Mouse (Mus musculus) limb, embryonic 14.5 days (tissue): Measurements from ENCODE around the gene Fbxo22. TPM values are rescaled to one million over a fixed set of nuclear protein-coding genes. Genes with fewer than 3 reads are reported as not detected.

Source experiments
- ATAC-seq: fragments of 200-750 bp; cut with Nextera tagmentation; 2 replicates; pipeline ENCODE4 v1.8.0; 2017; ENCODE audit warnings: low read depth, moderate number of reproducible peaks, moderate TSS enrichment; ENCODE audit not compliant: low FRiP score
- DNase-seq: peaks from one replicate; pipeline ENCODE4 v3.0.0-alpha.2; 2015; ENCODE audit warnings: low spot score
- H3K27ac ChIP-seq: fragments of 300-500 bp; sonication (generic); replicated peaks from 2 replicates; pipeline ENCODE4 v1.5.1; 2014; ENCODE audit warnings: low read depth, mild to moderate bottlenecking, low read length, moderate library complexity, mixed read lengths
- H3K27me3 ChIP-seq: fragments of 300-500 bp; sonication (generic); 2 replicates; pipeline ENCODE4 v1.6.1; 2014; ENCODE audit warnings: low read length, mixed read lengths; ENCODE audit not compliant: control insufficient read depth, insufficient read depth
- H3K36me3 ChIP-seq: fragments of 300-500 bp; sonication (generic); 2 replicates; pipeline ENCODE4 v1.6.1; 2014; ENCODE audit warnings: mild to moderate bottlenecking, low read length, moderate library complexity, mixed read lengths; ENCODE audit not compliant: control insufficient read depth, insufficient read depth
- H3K4me1 ChIP-seq: fragments of 300-500 bp; sonication (generic); 2 replicates; pipeline ENCODE4 v1.6.1; 2014; ENCODE audit warnings: antibody characterized with exemption, low read length, mixed read lengths; ENCODE audit not compliant: control insufficient read depth, insufficient read depth
- H3K4me2 ChIP-seq: fragments of 300-500 bp; sonication (generic); replicated peaks from 2 replicates; pipeline ENCODE4 v1.6.1; 2014; ENCODE audit warnings: low read depth, mild to moderate bottlenecking, low read length, moderate library complexity; ENCODE audit not compliant: severe bottlenecking
- H3K4me3 ChIP-seq: fragments of 300-500 bp; sonication (generic); replicated peaks from 2 replicates; pipeline ENCODE4 v1.5.1; 2014; ENCODE audit warnings: low read length
- H3K9ac ChIP-seq: fragments of 300-500 bp; sonication (generic); 2 replicates; pipeline ENCODE4 v1.6.1; 2014; ENCODE audit warnings: mild to moderate bottlenecking, low read depth, low read length, moderate library complexity; ENCODE audit not compliant: severe bottlenecking
- H3K9me3 ChIP-seq: fragments of 300-500 bp; sonication (generic); 2 replicates; pipeline ENCODE4 v1.6.1; 2016; ENCODE audit warnings: low read length; ENCODE audit not compliant: control insufficient read depth
- POLR2A ChIP-seq: fragments of 200-500 bp; IDR thresholded peaks from 2 replicates; pipeline ENCODE4 v1.8.0; 2012; ENCODE audit warnings: inconsistent platforms, mild to moderate bottlenecking, moderate library complexity, borderline replicate concordance; ENCODE audit not compliant: insufficient read depth, insufficient read length; ENCODE audit errors: extremely low read depth
- WGBS: fragments of 180-500 bp; shearing (Covaris S2); extraction: QIAGEN DNeasy Blood & Tissue Kit; methylation state at CpG from one replicate; pipeline ENCODE4 v1.1.7; 2014; 5-methylcytosine and 5-hydroxymethylcytosine counted together
- polyA plus RNA-seq, 2 experiments: library from polyadenylated mRNA; depleted of rRNA in 1 of 2; stranded (reverse) in 1 of 2; unstranded in 1 of 2; fragments of >200 nt; fragmentation: Nextera tagmentation in 1 of 2; extraction: Ambion mirVana in 1 of 2; gene quantifications; 2 replicates each; pipeline versions ENCODE4 v1.2.1 to v1.2.3; 2012 to 2014

Fbxo22 gene
- polyA plus RNA-seq, 2 experiments, result 27.2 to 47.6 TPM

GRCm38 (mm10) chr9:55215648-55216047, 6.9 kb downstream of the Fbxo22 start:
- Histone ChIP-seq H3K36me3 (peaks cover 71% of the 10 kb centered on the region), H3K4me2 (no peak overlapping the region), H3K27me3 (no peaks in the 10 kb centered on the region), H3K27ac (no peak overlapping the region), H3K9me3 (no peaks in the 10 kb centered on the region), H3K4me3 (no peak overlapping the region), H3K9ac (no peak overlapping the region), H3K4me1 (no peaks in the 10 kb centered on the region)
- WGBS, result 96% methylated on average over 3 of the region's 3 CpGs
- ATAC-seq (no peak), DNase-seq (no peak)
- no peak for TF ChIP-seq POLR2A

GRCm38 (mm10) chr9:55216078-55216477, 7.4 kb downstream of the Fbxo22 start:
- H3K36me3 ChIP-seq, result peaks cover 76% of the 10 kb centered on the region
- H3K27ac ChIP-seq, result no peak overlapping the region
- H3K4me3 ChIP-seq, result no peak overlapping the region
- H3K4me2 ChIP-seq, result no peak overlapping the region
- TF ChIP-seq POLR2A, result no peak
- H3K27me3 ChIP-seq, result no peaks in the 10 kb centered on the region
- 87% methylated on average over 2 of the region's 2 CpGs for WGBS
- no peak overlapping the region for H3K9ac ChIP-seq
- no peak for ATAC-seq
- no peak for DNase-seq
- H3K4me1 ChIP-seq, result no peaks in the 10 kb centered on the region
- no peaks in the 10 kb centered on the region for H3K9me3 ChIP-seq

- no peaks in the 10 kb centered on the region for H3K4me1 ChIP-seq
- no peak overlapping the region for H3K27ac ChIP-seq
- H3K9me3 ChIP-seq, result no peaks in the 10 kb centered on the region
- no peak for ATAC-seq
- WGBS, result 93% methylated on average over 3 of the region's 3 CpGs
- H3K27me3 ChIP-seq, result no peaks in the 10 kb centered on the region
- H3K4me2 ChIP-seq, result no peak overlapping the region
- peaks cover 84% of the 10 kb centered on the region for H3K36me3 ChIP-seq
- H3K9ac ChIP-seq, result no peak overlapping the region
- no peak for TF ChIP-seq POLR2A
- no peak for DNase-seq
- H3K4me3 ChIP-seq, result no peak overlapping the region
These were observed 8.7 kb downstream of the Fbxo22 start for GRCm38 (mm10) chr9:55217381-55217780.

GRCm38 (mm10) chr9:55225165-55225737, 16.5 kb downstream of the Fbxo22 start:
- no peak for TF ChIP-seq POLR2A
- no peak overlapping the region for H3K4me2 ChIP-seq
- DNase-seq, result no peak
- H3K27ac ChIP-seq, result no peak overlapping the region
- no peaks in the 10 kb centered on the region for H3K9me3 ChIP-seq
- H3K27me3 ChIP-seq, result no peaks in the 10 kb centered on the region
- no peak overlapping the region for H3K4me3 ChIP-seq
- H3K4me1 ChIP-seq, result no peaks in the 10 kb centered on the region
- ATAC-seq, result no peak
- H3K9ac ChIP-seq, result no peak overlapping the region
- WGBS, result 88% methylated on average over 7 of the region's 7 CpGs
- peaks cover 47% of the 10 kb centered on the region for H3K36me3 ChIP-seq

GRCm38 (mm10) chr9:55226251-55226650, 17.5 kb downstream of the Fbxo22 start:
- Histone ChIP-seq H3K27me3 (no peaks in the 10 kb centered on the region), H3K9ac (no peak overlapping the region), H3K36me3 (peaks cover 37% of the 10 kb centered on the region), H3K4me2 (no peak overlapping the region), H3K4me1 (no peaks in the 10 kb centered on the region), H3K9me3 (no peaks in the 10 kb centered on the region), H3K27ac (no peak overlapping the region), H3K4me3 (no peak overlapping the region)
- ATAC-seq, result no peak
- no peak for TF ChIP-seq POLR2A
- no peak for DNase-seq
- 82% methylated on average over 3 of the region's 3 CpGs for WGBS

GRCm38 (mm10) chr9:55228149-55228548, 19.4 kb downstream of the Fbxo22 start:
- no peaks in the 10 kb centered on the region for H3K9me3 ChIP-seq
- H3K27me3 ChIP-seq, result no peaks in the 10 kb centered on the region
- H3K9ac ChIP-seq, result no peak overlapping the region
- no peaks in the 10 kb centered on the region for H3K4me1 ChIP-seq
- peaks cover 20% of the 10 kb centered on the region for H3K36me3 ChIP-seq
- H3K27ac ChIP-seq, result no peak overlapping the region
- WGBS, result 86% methylated on average over 4 of the region's 4 CpGs
- no peak overlapping the region for H3K4me2 ChIP-seq
- H3K4me3 ChIP-seq, result no peak overlapping the region
- no peak for TF ChIP-seq POLR2A
- ATAC-seq, result no peak
- no peak for DNase-seq
